Mouse (Mus musculus): Measurements from ENCODE around the gene Eps15l1.

Gene Eps15l1

DNA sequence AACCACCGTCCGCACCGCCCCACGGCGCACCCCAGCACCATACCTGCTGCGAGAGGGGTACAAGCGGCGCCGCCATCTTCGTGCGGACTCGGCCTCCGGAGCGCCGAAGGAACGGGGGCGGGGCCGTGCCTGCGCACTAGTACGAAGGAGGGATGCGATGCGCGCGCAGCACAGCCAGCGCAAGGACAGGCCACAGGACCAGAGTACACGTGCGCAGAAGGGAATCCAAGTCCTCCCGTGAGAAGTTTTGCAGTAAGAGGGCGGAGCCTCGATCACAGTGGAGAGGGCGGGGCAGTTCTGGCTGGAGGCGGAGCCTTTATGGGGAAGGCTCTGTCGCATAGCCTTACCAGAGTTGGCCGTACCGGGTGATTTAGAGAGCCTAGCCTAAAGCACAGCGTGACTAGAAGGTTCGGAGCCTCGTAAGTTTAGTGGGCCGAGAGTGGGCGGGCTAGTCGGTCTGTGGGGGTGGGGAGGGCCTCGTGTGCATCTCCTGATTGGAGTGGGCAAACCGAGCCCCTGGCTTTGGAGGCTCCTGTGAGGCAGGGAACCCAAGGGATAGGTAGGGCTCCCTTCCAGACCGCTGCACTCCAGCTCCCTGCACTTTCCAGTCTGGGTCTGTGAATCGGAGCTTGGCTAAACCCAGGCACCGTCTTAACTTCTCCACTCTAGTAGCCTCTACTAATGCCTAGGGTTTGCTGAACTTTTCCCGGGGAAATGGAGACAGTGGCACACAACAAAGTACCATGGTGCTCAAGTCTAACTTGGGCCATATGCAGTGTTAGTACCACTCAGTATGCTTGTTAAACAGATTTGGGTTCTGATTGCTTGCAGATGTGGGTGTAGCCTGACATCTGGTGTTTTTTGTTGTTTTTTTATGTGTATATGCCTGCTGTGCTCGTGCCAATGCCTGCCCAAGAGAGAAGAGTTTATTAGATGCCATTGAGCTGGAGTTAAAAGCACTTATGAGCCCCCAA lies at the start of gene Eps15l1:
Eps15l1 (minus strand) TSS at position 99 of the 974 bp plus-strand sequence.
- peak; percentile 98 for DNase-seq (ENCODE audit: low spot score)

- DNase-seq (ENCODE audit: low spot score), result no peak
Measured at GRCm38 (mm10) chr8:72470684-72471083, 49.4 kb upstream of the Eps15l1 start.

DNA sequence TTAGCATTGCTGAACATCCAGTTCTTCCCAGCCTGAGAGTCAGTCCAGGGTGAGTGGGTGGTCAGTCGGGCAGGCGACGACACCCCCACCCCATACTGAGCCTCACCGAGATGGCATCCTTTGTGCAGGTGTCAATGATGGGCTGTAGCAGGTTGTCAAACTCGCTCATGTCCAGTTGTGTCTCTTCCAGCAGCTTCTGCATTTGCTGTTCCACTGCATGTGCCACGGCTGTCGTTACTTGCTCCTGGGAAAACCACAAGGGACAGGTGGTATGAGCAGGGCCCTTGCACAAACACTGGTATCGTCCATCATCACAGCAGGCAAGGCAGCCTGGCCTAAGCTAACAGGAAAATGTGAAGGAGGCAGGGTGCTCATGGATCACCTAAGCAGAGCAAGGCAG lies 48.7 kb upstream of the Eps15l1 start:
- DNase-seq (ENCODE audit: low spot score), result no peak

DNA sequence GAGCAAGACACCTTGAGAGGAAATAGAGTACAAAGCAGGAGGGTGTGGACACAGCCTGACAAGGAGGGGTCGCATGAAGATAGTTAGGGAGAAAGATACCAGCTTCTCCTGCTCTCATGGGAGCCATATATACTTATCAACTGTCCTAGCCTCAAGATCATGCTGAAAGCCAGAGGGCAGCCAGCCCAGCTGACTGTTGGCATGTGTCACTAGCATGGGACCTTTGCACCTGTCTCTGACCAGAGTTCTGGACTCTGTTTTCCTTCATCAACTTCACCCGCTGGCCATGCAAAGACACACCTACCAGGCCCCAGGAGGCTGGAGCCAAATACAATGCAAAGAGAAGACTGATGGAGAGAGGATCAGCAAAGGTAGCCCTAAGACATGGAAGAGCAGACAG lies 48.0 kb upstream of the Eps15l1 start:
- no peak for DNase-seq (ENCODE audit: low spot score)

DNA sequence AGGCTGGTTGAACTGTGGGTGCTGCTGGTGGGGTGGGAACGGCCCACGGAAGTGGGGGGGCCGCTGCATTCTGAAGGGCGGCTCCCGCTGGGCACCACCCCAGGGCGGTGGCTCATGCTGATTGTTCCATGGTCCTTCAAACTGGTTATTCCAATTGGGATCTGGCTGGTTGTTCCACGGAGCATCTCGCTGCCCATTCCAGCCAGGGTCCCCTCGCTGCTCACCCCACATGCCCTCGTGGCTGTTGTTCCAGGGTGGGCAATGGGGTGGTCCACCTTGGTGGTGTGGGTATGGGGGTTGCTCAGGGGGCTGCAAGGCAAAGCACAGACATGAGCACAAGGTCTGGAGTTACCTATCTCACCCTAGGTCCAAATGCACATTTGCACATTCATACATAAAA lies 43.0 kb upstream of the Eps15l1 start:
- no peak for DNase-seq (ENCODE audit: low spot score)

- no peak for DNase-seq (ENCODE audit: low spot score)
Measured at GRCm38 (mm10) chr8:72459881-72460533, 38.7 kb upstream of the Eps15l1 start.

DNA sequence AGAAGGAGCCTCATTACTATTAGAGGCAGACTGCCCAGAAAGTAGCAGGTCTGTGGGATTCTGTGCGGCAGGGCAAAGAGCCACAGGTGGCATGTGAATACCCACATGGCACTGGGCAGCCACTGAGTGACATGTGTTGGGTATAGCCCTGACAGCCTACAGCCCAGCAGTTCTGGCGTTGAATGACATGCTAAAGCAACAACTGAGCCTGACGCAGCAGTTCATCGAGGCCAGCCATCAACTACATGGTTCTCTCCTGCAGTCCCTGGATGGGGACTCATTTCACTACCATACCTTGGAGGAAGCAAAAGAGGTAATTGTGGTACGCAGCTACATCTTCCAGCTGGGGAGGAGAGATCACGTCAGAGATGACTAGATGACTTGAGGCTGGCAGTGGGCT lies 37.2 kb upstream of the Eps15l1 start:
- DNase-seq (ENCODE audit: low spot score), result no peak

DNA sequence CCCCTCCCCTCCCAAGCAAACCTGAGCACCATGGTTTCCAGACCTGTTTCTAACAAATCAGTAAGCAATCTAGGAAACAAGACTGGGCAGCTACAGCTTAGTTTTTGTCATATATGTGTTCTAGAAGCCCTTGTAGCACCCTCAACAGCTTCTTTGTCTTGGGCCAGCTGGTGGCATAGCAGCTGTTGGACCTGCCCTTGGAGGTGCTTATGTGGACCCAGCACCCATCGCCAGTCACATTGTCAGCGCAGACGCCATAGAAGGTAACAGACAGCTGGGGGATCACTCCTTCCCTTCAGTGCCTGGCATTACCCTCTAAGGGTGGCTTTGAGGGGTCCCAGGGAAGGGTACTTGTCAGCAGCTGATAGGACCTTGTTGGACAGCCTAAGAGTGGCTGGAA lies 36.5 kb upstream of the Eps15l1 start:
- no peak for DNase-seq (ENCODE audit: low spot score)

DNA sequence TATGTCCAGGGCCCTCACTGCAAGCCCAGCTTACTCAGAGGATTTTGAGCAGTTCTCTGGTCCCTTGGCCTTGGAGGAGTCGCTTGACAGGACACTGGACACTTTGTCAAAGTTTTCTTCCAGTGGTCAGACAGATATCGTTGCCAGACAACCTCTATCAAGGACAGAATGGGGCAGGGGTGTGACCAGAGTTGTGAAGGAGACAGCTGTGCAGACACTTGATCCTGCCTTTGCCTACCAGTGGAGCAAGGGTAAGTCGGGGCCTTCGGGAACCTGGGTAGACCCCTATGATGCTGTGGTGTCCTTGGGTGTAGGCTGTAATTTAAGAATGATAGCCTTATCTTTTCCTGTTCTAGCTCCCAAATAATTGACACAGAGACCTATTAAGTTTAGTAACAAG lies 34.1 kb upstream of the Eps15l1 start:
- no peak for DNase-seq (ENCODE audit: low spot score)

DNA sequence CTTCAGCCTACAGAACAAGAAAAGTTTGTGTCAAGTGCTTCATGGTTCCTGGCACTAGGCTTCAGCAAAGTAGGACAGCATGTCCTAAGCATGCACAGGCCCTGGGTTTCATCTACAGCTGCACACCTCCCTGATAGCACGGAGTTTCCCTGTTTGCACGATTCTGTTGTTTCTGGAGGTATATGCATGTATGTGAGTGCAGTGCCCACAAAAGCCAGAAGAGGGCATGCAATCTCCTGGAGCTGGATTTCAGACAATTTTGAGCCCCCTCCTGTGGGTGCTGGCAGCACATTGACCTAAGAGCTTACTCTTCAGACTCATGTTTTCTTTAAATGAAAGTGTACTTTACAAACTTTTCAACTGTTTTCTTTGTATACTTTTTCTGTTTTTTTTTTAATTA lies 32.6 kb upstream of the Eps15l1 start:
- no peak for DNase-seq (ENCODE audit: low spot score)

DNA sequence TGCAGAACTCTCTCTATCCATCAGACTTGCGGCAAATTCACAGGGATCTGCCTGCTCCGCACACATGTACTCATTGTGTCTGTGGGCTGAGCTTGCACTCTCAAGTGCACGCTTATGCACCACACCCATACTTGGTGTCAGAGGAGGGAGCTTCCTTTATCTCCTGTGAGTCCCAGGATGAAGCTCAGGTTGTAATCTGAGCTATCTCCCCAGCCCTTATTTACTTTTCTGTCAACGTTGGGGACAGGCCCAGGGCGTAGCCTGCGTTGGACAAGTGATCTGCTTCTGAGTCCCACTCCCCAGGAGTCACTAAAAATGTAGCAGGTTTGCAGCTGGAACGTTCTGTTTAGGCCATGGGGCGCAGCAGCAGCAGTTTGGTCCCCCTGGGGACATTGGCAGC lies 30.3 kb upstream of the Eps15l1 start:
- DNase-seq (ENCODE audit: low spot score), result no peak

DNA sequence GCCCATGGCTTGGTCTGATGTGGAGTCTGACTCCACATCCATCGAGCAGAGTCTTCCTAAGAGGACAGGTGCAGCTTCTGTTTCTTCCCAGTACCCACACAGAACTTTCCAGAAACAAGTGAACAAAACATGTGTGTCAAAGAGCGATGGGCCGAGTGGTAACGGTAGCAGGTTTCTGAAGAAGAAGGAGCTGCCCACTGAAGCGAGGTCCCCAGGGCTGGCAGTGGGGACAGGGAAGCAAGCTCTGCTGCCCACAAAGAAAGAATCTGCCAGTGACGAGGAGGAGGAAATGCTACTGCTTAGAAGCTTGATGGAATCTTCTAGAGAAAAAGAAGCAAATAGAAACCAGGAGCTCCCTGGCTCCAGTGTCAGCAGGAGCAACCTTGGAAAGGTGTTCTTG lies 23.8 kb upstream of the Eps15l1 start:
- DNase-seq (ENCODE audit: low spot score), result no peak

- DNase-seq (ENCODE audit: low spot score), result no peak
Measured at GRCm38 (mm10) chr8:72443994-72444350, 22.7 kb upstream of the Eps15l1 start.

GRCm38 (mm10) chr8:72443338-72443993 lies 22.2 kb upstream of the Eps15l1 start, which contains the start of the genes Calr3 and 1700030K09Rik:
TSS of gene Calr3 (minus strand) at chr8:72443870.
TSS of gene 1700030K09Rik (plus strand) at chr8:72443880.
- peak; percentile 99 for DNase-seq (ENCODE audit: low spot score)

DNA sequence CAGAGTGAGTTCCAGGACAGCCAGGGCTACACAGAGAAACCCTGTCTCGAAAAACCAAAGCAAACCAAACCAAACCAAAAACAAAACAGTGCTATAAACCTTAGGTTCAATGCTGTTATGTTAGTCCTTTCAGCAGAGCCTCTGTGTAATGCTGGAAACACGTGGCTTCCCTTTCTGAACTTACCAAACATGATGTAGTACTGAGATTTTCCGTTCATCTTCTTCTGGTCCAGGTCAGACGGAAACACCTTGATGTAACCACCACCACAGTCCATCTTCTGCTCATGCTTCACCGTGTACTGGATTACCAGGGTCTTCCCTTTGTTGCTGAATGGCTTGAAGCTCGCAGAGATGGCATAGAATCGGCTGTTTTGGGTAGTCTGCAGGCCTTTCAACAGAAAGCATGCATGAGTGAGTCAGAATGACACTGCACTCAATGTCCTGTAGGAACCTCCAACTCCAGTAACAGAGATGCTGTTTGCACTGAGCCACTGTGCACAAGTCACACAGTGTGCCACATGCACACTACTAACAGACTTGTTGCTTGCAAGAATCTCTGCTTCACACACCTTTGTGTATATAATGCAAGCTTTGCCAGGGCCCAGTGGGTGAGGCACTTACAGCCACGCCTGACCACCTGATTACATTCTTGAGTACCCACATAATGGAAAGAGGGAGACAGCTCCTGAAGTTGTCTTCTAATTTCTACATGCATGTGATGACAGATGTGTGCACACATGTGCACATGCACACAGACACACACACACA lies 17.2 kb upstream of the Eps15l1 start:
- DNase-seq (ENCODE audit: low spot score), result no peak

DNA sequence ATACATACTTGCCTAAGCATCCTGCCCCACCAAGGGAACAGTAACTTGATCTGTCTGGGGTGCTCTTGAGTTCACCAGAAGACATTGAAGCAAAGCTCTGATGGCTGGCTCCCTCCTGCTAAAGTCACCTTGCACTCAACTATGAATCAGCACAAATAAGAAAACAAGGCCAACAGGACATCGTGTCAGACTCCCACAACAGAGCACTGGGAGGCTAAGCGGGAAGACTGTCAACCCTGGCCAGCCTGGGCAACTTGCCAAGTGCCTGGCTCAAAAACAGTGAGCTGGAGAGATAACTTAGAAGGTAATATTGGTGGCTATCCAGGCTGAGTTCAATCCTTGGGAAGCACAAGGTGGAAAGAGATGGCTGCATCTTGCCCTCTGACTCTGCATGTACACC lies 13.7 kb upstream of the Eps15l1 start:
- no peak for DNase-seq (ENCODE audit: low spot score)

GRCm38 (mm10) chr8:72429676-72430075 lies 8.4 kb upstream of the Eps15l1 start:
- DNase-seq (ENCODE audit: low spot score), result no peak

DNA sequence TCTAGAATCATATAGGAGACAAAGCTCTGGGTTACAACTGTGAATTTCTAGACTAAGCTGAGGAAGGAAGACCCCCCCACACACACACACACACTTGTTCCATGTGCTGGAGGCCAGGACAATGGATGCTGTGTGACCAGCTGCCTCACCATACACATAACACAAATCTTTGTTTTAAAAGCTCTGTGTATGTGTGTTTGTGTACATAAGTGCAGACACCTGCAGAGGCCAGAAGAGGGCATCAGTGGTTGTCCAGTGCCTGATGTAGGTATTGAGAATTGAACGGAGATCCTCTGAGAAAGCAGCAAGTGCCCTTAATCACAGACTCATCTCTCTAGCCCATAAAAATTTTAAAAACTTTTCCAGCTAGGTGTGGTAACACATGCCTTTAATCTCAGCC lies 1.7 kb upstream of the Eps15l1 start:
- DNase-seq (ENCODE audit: low spot score), result no peak

GRCm38 (mm10) chr8:72420571-72421361 lies 494 bp downstream of the Eps15l1 start:
- peak; percentile 61 for DNase-seq (ENCODE audit: low spot score)

- DNase-seq (ENCODE audit: low spot score), result no peak
Measured at GRCm38 (mm10) chr8:72418073-72418472, 3.2 kb downstream of the Eps15l1 start.

GRCm38 (mm10) chr8:72415252-72415651 lies 6.0 kb downstream of the Eps15l1 start:
- DNase-seq (ENCODE audit: low spot score), result no peak
